ENCODE assay signal across 9 mouse cellular contexts in the genomic region with DNA sequence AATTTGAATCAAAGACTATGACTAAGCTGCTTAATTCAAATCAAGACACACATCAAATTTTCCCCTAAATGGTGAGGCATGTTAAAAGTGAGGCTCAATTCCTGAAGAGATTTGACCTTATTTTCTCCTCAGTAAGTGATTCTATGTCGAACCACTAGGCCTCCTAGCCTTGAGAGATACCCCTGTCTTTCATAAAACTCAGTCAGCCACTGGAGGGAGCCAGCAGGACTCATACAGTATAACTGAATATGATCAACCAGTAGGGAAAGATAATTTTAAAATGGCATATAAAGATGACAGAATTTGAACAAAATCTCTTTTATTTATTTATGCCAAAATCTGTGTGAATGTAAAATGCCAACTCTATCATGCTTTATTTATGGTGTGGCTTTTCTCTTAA.
A peak's percentile ranks its signal among the peaks of the same experiment; 100 is the strongest.
DNase-seq lines count a peak whose midpoint lies in the region; ATAC-seq lines count a peak whose summit lies in the region.
"Had no signal": no experiment of that assay in that cellular context is flagged by ENCODE, and none has a peak within 500 bp of the region (broad histone marks: within the 10 kb centered on the region; RNA-seq: fewer than 3 reads in every experiment).

No protein-coding gene starts in this region.

- 75% methylated on average over 1 of the region's 1 CpGs for WGBS in hindbrain, embryonic 11.5 days
- WGBS in hindbrain, embryonic 12.5 days, result 76% methylated on average over 1 of the region's 1 CpGs

- no peak overlapping the region for H3K4me3 ChIP-seq in hindbrain, embryonic 11.5 days (ENCODE audit: low read depth, low read length)
- H3K4me3 ChIP-seq in hindbrain, embryonic 12.5 days, result no peak overlapping the region
- H3K4me3 ChIP-seq: heart, embryonic 15.5 days; megakaryocyte, embryonic 14.5 days had no signal

- H3K27ac ChIP-seq in hindbrain, embryonic 11.5 days (ENCODE audit: low read depth, low read length), result no peak overlapping the region
- no peak overlapping the region for H3K27ac ChIP-seq in hindbrain, embryonic 12.5 days
- H3K27ac ChIP-seq: heart, embryonic 15.5 days had no signal

- H3K27me3 ChIP-seq in hindbrain, embryonic 11.5 days (ENCODE audit: control insufficient read depth, insufficient read depth, low read length), result no peaks in the 10 kb centered on the region
- H3K27me3 ChIP-seq in hindbrain, embryonic 12.5 days, result no peaks in the 10 kb centered on the region
- H3K27me3 ChIP-seq: heart, embryonic 15.5 days; megakaryocyte, embryonic 14.5 days had no signal

- H3K4me1 ChIP-seq in hindbrain, embryonic 11.5 days (replicated peaks; ENCODE audit: control insufficient read depth, insufficient read depth, low read length), result no peaks in the 10 kb centered on the region
- no peaks in the 10 kb centered on the region for H3K4me1 ChIP-seq in hindbrain, embryonic 12.5 days
- H3K4me1 ChIP-seq: megakaryocyte, embryonic 14.5 days had no signal

- intact Hi-C loops in heart, postnatal 36 days (cut with DNase I), result loop anchor here (10.0 kb wide), 1 partner anchor 737 kb away; no protein-coding TSS in a partner anchor

- ATAC-seq in hindbrain, embryonic 11.5 days (ENCODE audit: low FRiP score), result no peak
- no peak for ATAC-seq in hindbrain, embryonic 12.5 days (ENCODE audit: low FRiP score)

- no peak overlapping the region for H3K9ac ChIP-seq in hindbrain, embryonic 11.5 days (ENCODE audit: low read depth, low read length)
- no peak overlapping the region for H3K9ac ChIP-seq in hindbrain, embryonic 12.5 days
- H3K9ac ChIP-seq: heart, embryonic 15.5 days had no signal

- no peak overlapping the region for H3K4me2 ChIP-seq in hindbrain, embryonic 11.5 days (replicated peaks; ENCODE audit: low read depth, low read length)
- H3K4me2 ChIP-seq in hindbrain, embryonic 12.5 days (replicated peaks), result no peak overlapping the region
- H3K4me2 ChIP-seq: heart, embryonic 15.5 days had no signal

- DNase-seq in hindbrain, embryonic 11.5 days (ENCODE audit: low spot score), result peak; percentile 41
- peak; percentile 24 to 33 for DNase-seq in B cell, adult 2 months
- DNase-seq in adrenal gland, adult 8-10 months, result peak; percentile 9
- peak; percentile 5 to 16 for DNase-seq in heart, postnatal 36 days
- DNase-seq in lung, postnatal 10 days, result peak; percentile 69
- DNase-seq in thymus, postnatal 0 days (ENCODE audit: low spot score), result peak; percentile 38

- H3K36me3 ChIP-seq in hindbrain, embryonic 11.5 days (ENCODE audit: control insufficient read depth, insufficient read depth, low read length), result no peaks in the 10 kb centered on the region
- no peaks in the 10 kb centered on the region for H3K36me3 ChIP-seq in hindbrain, embryonic 12.5 days
- H3K36me3 ChIP-seq: heart, embryonic 15.5 days had no signal

- no peaks in the 10 kb centered on the region for H3K9me3 ChIP-seq in hindbrain, embryonic 11.5 days (ENCODE audit: control insufficient read depth, low read length)
- no peaks in the 10 kb centered on the region for H3K9me3 ChIP-seq in hindbrain, embryonic 12.5 days (replicated peaks)
- H3K9me3 ChIP-seq: heart, embryonic 15.5 days had no signal

Comparison
In these comparisons a context has a peak if more than half of its experiments do, and no peak if none do; other contexts are left out.
1. DNase-seq: peak in every context shown above with its lines; median percentile 69 in lung, postnatal 10 days; 41 in hindbrain, embryonic 11.5 days; 38 in thymus, postnatal 0 days; 28 in B cell, adult 2 months; 10 in heart, postnatal 36 days; 9 in adrenal gland, adult 8-10 months.